Mouse (Mus musculus): ENCODE results near the gene Raet1e.
A peak's percentile ranks its signal among the peaks of the same experiment; 100 is the strongest.
"Not testable (repeated sequence)": the region's sequence is repeated elsewhere in the genome, so short reads cannot be mapped to it uniquely, and the experiment has no call there.

Raet1e gene

GRCm38 (mm10) chr10:22364915-22365314 is 206.5 kb downstream of the Raet1e start:
- not testable (repeated sequence) for DNase-seq

- not testable (repeated sequence) for DNase-seq
Measured at GRCm38 (mm10) chr10:22381226-22381625, 222.9 kb downstream of the Raet1e start.

GRCm38 (mm10) chr10:22390146-22390545 is 231.8 kb downstream of the Raet1e start:
- DNase-seq = not testable (repeated sequence)

- DNase-seq = not testable (repeated sequence)
Measured at GRCm38 (mm10) chr10:22391616-22392015, 233.2 kb downstream of the Raet1e start.

- DNase-seq = not testable (repeated sequence)
Measured at GRCm38 (mm10) chr10:22393028-22393824, 234.9 kb downstream of the Raet1e start.

- not testable (repeated sequence) for DNase-seq
Measured at GRCm38 (mm10) chr10:22396680-22397079, 238.3 kb downstream of the Raet1e start.

GRCm38 (mm10) chr10:22402225-22402917 is 244.0 kb downstream of the Raet1e start:
- peak; percentile 4 to 37 for DNase-seq

- DNase-seq = peak in 1 of 2 experiments; percentile 2
Measured at GRCm38 (mm10) chr10:22413702-22414494, 255.5 kb downstream of the Raet1e start.

All from kidney, adult 8-10 months (tissue).